Mouse (Mus musculus) cortical plate, adult 2 months (tissue): ENCODE results near the gene Odf2.

Experiments used
- CTCF ChIP-seq: fragments of 200-500 bp; IDR thresholded peaks from 2 replicates; pipeline ENCODE4 v1.5.1; 2011; ENCODE audit warnings: mild to moderate bottlenecking, control low read depth, low read length; ENCODE audit not compliant: insufficient read depth; ENCODE audit errors: extremely low read depth
- POLR2A ChIP-seq: fragments of 200-500 bp; IDR thresholded peaks from 2 replicates; pipeline ENCODE4 v1.6.1; 2011; ENCODE audit warnings: mild to moderate bottlenecking, low read length, control low read depth; ENCODE audit not compliant: insufficient read depth; ENCODE audit errors: extremely low read depth

DNA sequence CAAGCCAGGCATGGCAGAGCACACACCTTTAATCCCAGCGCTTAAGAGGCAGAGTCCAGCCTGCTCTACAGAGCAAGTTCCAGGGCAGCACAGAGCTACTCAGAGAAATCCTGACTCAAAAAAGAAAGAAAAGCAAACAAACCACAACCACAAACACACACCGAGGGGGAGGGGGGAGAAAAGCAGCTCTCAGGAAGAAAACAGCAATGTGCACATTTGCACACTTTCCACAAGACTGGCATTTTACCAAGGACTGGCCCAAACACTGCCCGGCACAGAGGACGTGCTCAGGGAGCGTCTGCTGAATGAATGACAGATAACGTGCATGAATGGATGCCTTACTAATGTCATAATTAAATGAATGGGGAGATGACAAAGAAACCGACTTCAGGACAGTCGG is 40.0 kb upstream of the Odf2 start:
- TF ChIP-seq POLR2A (no peak), CTCF (no peak)
